Mouse (Mus musculus) frontal cortex, postnatal 36 days (tissue): Measurements from ENCODE around the gene Olfr352.

Experiments
- DNase-seq, 2 experiments: peaks; one replicate each; pipeline ENCODE4 v3.0.0; 2022; ENCODE audit warnings: low spot score in 2 of 2

Olfr352 gene

DNA sequence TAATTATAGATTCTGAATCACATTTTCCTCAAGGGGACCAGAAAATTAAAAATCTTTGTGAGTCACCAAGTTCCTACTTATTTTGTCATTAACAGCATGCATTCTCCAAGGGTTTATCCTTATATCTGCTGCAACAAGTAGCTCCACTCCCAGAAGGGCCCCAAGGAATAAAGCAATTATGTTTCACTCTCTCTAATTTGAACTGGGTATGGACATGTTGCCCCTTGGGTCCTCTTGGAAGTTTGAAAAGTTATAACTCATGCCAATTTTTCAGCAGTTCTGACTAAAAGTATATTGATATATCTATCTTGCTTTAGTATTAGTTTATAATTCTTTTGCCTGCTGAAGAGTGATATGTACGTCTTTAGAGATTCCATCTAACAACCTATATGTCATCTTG lies at the start of gene Olfr352:
Gene Olfr352 (plus strand): TSS at position 301 of the 400 bp plus-strand sequence.
- no peak for DNase-seq

DNA sequence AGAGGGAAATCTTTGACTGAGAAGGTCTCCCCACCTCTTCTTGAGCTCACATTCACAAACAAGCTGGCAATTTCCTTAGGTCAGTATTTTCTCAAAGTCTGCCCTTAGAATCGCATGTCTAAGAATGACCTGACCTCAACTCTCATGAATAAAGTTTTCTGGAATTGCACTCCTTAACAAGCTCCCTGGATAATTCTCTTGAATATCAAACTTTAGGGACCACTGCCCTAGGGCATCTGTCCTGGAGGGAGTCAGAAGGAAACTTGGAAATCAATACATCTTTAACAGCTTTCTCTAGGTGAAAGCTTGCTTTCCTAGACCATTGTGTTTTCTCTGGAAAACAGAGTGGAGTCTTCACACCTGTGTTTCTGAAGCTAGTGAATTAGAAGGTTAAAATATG lies 22.2 kb upstream of the Olfr352 start, which contains the start of gene Olfr350:
Gene Olfr350 (plus strand): TSS at position 301 of the 400 bp plus-strand sequence.
- DNase-seq, result no peak

DNA sequence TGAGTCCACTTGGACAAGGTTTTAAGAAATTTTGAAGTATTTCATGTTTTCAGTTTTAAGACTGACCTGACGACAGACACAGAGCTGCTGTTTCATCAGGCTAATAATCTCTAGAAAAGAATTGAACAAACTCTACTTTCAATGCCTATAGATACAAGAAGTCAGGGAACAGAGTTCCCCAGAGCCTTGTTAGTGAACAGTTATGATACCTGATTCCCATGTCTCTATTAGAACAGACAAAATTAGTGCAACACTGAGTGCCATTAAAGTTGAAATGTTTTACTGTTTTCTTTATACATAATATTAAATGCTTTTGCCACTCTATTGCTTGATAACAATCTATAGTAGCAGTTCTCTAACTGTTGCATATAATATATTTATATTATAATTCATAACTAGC lies 5.7 kb upstream of the Olfr352 start, which contains the start of gene Olfr351:
Gene Olfr351 (minus strand): TSS at position 101 of the 400 bp plus-strand sequence.
- no peak for DNase-seq

DNA sequence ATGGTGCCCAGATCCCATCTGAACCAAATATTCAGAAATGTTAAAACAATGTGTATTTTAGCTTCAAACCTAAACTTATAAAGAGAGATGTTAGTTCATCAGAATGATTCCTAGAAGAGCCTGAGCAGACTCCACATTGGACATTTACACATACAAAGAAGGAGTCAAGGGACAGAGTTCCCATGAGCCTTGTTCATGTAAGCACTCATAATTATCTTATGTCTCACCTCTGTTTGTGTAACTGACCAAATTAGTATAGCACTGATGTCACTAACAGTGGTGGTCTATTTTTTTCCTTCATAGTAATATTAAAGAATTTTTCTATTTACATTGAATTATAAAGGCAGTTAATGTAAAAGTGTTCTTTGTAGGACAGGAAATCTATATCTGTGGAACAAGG lies 24.6 kb downstream of the Olfr352 start, which contains the start of gene Olfr353:
Gene Olfr353 (minus strand): TSS at position 101 of the 400 bp plus-strand sequence.
- no peak for DNase-seq

DNA sequence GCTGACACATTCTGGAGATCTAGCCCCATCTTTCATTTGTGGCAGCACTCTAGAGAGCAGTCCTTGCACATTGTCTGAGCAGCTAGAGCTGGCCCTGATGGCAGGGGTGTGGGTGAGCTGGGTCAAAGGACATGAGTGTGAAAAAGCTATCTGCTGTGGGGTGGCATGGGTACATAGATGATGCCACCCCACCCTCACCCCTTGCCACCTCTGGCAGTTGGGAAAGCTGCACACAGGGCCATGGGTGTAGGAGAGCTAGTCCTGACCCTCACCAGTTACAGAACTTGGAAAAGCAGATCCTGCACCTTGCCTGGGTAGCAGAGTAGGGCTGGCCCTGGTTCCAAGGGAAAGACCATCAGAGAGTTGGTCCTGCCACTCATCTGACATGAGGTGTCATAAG lies 28.9 kb downstream of the Olfr352 start:
- no peak for DNase-seq

DNA sequence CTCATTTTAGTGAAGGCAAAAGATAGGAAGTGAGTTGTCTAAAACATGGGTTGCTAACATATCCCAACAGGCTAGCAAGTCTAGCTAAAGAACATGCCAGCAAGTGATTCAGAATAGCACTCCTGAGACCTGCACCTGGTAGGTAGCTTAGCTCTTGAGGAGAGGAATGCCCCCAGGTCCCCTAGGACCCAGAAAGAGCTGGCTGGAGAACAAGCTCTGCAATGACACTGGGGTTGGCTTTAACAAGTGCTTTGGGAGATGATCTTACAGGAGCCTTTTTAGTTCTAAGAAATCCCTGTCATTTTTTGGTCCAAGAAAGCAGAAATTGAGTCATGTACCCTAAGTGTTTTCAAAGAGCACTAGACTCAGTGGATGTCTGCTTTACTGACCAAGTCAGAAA lies 37.1 kb downstream of the Olfr352 start, which contains the start of gene Olfr354:
Gene Olfr354 (plus strand): TSS at position 301 of the 400 bp plus-strand sequence.
- DNase-seq, result no peak
